Mouse (Mus musculus) myocyte (in vitro differentiated cells): ENCODE data around the gene Mogat2. TPM values are rescaled to one million over a fixed set of nuclear protein-coding genes. Genes with fewer than 3 reads are reported as not detected.

Source experiments
- H3K27me3 ChIP-seq: one replicate; pipeline ENCODE4 v1.6.1; 2011; ENCODE audit not compliant: control insufficient read depth, insufficient read depth, insufficient read length
- H3K36me3 ChIP-seq: one replicate; pipeline ENCODE4 v1.6.1; 2011; ENCODE audit not compliant: control insufficient read depth, insufficient read depth
- H3K4me2 ChIP-seq: one replicate; pipeline ENCODE4 v1.6.1; 2011; ENCODE audit warnings: low read depth, control low read depth
- H3K4me3 ChIP-seq: one replicate; pipeline ENCODE4 v1.5.1; 2011; ENCODE audit warnings: mild to moderate bottlenecking, control low read depth, moderate library complexity
- H3K79me2 ChIP-seq: one replicate; pipeline ENCODE4 v1.6.1; 2011; ENCODE audit not compliant: control insufficient read depth, insufficient read depth
- H3ac ChIP-seq: one replicate; pipeline ENCODE4 v1.6.1; 2011; ENCODE audit not compliant: control insufficient read depth, insufficient read length
- CEBPB ChIP-seq: IDR thresholded peaks from 2 replicates; pipeline ENCODE4 v1.6.1; 2011; ENCODE audit warnings: mild to moderate bottlenecking, moderate library complexity; ENCODE audit not compliant: poor library complexity, insufficient read depth, severe bottlenecking
- E2F4 ChIP-seq: IDR thresholded peaks from one replicate; pipeline ENCODE4 v1.6.1; 2011; ENCODE audit warnings: mild to moderate bottlenecking, control low read depth, moderate library complexity; ENCODE audit not compliant: insufficient read depth
- MAX ChIP-seq: IDR thresholded peaks from one replicate; pipeline ENCODE4 v1.6.1; 2011; ENCODE audit warnings: low read depth, mild to moderate bottlenecking, control low read depth
- MYOD1 ChIP-seq, 3 experiments: IDR thresholded peaks; one replicate each; pipeline ENCODE4 v1.6.1; 2011; ENCODE audit warnings: control low read depth in 2 of 3, low read depth in 2 of 3, mild to moderate bottlenecking in 2 of 3, moderate library complexity in 1 of 3; ENCODE audit not compliant: insufficient read length in 2 of 3, control insufficient read depth in 1 of 3
- MYOG ChIP-seq, 3 experiments: IDR thresholded peaks; one replicate each; pipeline ENCODE4 v1.6.1; 2011; ENCODE audit warnings: control low read depth in 2 of 3, low read depth in 2 of 3, mild to moderate bottlenecking in 2 of 3; ENCODE audit not compliant: insufficient read length in 2 of 3, control insufficient read depth in 1 of 3, insufficient read depth in 1 of 3
- POLR2A ChIP-seq: IDR thresholded peaks from one replicate; pipeline ENCODE4 v1.6.1; 2011; ENCODE audit warnings: low read depth, mild to moderate bottlenecking, control low read depth, moderate library complexity; ENCODE audit not compliant: insufficient read length
- POLR2AphosphoS2 ChIP-seq: IDR thresholded peaks from one replicate; pipeline ENCODE4 v1.6.1; 2011; ENCODE audit warnings: low read depth, control low read depth; ENCODE audit not compliant: insufficient read length
- REST ChIP-seq: IDR thresholded peaks from one replicate; pipeline ENCODE4 v1.6.1; 2011; ENCODE audit warnings: mild to moderate bottlenecking, control low read depth, moderate library complexity; ENCODE audit not compliant: insufficient read depth, insufficient read length
- SRF ChIP-seq: IDR thresholded peaks from one replicate; pipeline ENCODE4 v1.6.1; 2011; ENCODE audit warnings: low read depth; ENCODE audit not compliant: control insufficient read depth, insufficient read length
- TCF12 ChIP-seq: IDR thresholded peaks from one replicate; pipeline ENCODE4 v1.6.1; 2011; ENCODE audit warnings: mild to moderate bottlenecking, control low read depth; ENCODE audit not compliant: poor library complexity, insufficient read depth, severe bottlenecking
- TCF3 ChIP-seq: IDR thresholded peaks from one replicate; pipeline ENCODE4 v1.6.1; 2011; ENCODE audit warnings: low read depth, control low read depth; ENCODE audit not compliant: insufficient read length
- USF1 ChIP-seq: IDR thresholded peaks from one replicate; pipeline ENCODE4 v1.6.1; 2011; ENCODE audit warnings: low read depth, mild to moderate bottlenecking, control low read depth, moderate library complexity
- polyA plus RNA-seq: library from polyadenylated mRNA; unstranded; fragments of >200 nt; fragmentation: generic; extraction: Trizol; gene quantifications from one replicate; pipeline ENCODE4 v1.2.1, GENCODE M21; 2012; ENCODE audit warnings: missing spikeins

Mogat2 gene
- polyA plus RNA-seq, 1 experiment = 1.9 TPM

DNA sequence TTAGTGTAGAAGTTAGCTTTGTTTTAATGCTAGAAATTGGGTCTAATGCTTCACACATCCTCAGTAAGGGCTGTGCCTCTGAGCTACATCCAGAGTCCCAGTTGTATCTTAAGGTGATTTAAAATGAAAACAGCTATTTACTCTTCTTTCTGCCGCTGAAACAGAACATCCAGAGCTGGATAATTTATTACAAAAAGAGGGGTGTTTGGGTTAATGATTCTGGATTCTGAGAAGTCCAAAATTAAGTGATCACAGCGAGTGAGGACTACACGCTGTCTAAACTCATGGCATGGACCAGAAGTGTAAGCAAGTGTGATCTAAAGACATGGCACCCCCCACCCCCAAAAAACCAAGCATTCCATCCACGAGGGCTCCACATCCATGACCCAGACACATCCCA, 44.5 kb downstream of the Mogat2 start:
- no peaks in the 10 kb centered on the region for H3K79me2 ChIP-seq
- H3K36me3 ChIP-seq = no peaks in the 10 kb centered on the region
- H3K27me3 ChIP-seq = peaks cover 4% of the 10 kb centered on the region
- H3K4me2 ChIP-seq = no peak overlapping the region
- no peak for TF ChIP-seq SRF
- TF ChIP-seq USF1 = no peak
- TF ChIP-seq REST = no peak
- TF ChIP-seq CEBPB = no peak
- TF ChIP-seq POLR2A = no peak
- no peak overlapping the region for H3ac ChIP-seq
- H3K4me3 ChIP-seq = no peak overlapping the region

DNA sequence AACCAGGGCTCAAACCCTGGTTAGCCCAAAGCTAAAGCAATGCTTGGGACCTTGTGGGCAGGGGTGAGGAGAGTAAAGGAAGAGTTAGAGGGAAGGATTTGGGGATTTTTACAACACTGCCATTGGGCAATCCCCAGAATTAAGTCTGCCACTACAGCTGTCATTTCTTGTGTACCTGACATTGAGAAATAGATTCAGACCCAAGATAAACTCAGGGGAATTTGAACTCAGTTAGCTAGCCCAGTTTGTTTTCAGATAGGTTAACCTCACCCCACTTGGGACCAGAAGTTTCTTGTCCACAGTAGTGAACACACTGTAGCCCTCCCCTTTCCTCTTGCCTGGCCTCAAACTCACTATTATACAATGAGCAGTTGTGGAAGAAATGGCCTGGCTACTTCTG, 47.0 kb downstream of the Mogat2 start:
- Histone ChIP-seq H3K4me3 (no peak overlapping the region), H3ac (no peak overlapping the region), H3K4me2 (no peak overlapping the region), H3K27me3 (peaks cover 4% of the 10 kb centered on the region), H3K79me2 (no peaks in the 10 kb centered on the region), H3K36me3 (no peaks in the 10 kb centered on the region)
- TF ChIP-seq POLR2AphosphoS2 (no peak), POLR2A (no peak), TCF3 (no peak), TCF12 (no peak), USF1 (no peak)

DNA sequence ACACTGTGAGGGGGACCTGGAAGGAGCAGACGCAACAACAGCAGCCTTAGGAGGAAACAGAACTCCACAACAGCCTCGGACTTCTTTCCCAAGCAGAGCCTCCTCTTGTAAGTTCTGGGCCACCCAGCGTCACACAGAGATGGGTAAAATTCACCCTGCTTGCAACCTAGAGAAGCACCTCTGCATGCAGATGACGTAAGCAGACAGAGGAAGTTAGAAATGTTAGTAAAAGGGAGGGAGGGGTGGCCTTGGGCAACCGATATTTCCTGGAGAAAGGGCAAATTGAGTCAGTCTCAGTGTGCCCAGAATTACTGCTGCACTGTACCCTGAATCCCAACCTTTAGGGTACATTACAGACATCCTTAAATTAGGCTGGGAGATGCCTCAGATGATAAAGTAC, 48.5 kb downstream of the Mogat2 start:
- H3ac ChIP-seq = no peak overlapping the region
- H3K36me3 ChIP-seq = no peaks in the 10 kb centered on the region
- H3K4me2 ChIP-seq = no peak overlapping the region
- no peak for TF ChIP-seq CEBPB
- no peak for TF ChIP-seq TCF3
- TF ChIP-seq REST = no peak
- TF ChIP-seq MAX = no peak
- no peak for TF ChIP-seq MYOG (IDR thresholded peaks at IDR 0.05; ENCODE audit: control insufficient read depth in 1 of 3, insufficient read depth in 1 of 3, insufficient read length in 2 of 3, low read depth in 2 of 3)
- TF ChIP-seq MYOD1 (IDR thresholded peaks at IDR 0.05; ENCODE audit: control insufficient read depth in 1 of 3, insufficient read length in 2 of 3, low read depth in 2 of 3) = no peak
- no peak for TF ChIP-seq SRF
- no peak for TF ChIP-seq TCF12
- TF ChIP-seq E2F4 = no peak
- no peak for TF ChIP-seq POLR2A
- H3K27me3 ChIP-seq = peaks cover 4% of the 10 kb centered on the region
- no peak overlapping the region for H3K4me3 ChIP-seq
- H3K79me2 ChIP-seq = no peaks in the 10 kb centered on the region

DNA sequence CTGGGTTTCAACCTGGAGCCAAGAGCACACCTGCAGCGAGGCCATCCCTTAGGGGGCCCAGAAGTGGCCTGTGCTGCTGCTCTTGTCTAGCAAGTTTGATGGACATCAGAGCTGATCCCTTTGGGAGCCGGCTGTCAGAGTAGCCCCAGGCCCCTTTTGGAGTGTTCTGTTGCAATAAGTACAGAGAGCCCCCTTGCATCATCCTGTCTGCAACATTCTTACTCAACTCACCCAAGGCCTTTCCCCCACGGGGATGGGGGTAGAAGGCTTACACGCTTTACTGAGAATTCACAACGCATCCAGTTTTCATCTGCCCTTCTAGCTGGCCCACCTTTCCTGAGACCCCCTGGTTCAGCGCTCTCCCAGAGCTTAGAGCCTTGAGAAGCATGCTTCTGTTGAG, 49.8 kb downstream of the Mogat2 start:
- Histone ChIP-seq H3K4me2 (no peak overlapping the region), H3K36me3 (no peaks in the 10 kb centered on the region), H3ac (no peak overlapping the region), H3K4me3 (no peak overlapping the region), H3K27me3 (peaks cover 4% of the 10 kb centered on the region), H3K79me2 (no peaks in the 10 kb centered on the region)
- no peak for TF ChIP-seq E2F4
- TF ChIP-seq TCF12 = no peak

DNA sequence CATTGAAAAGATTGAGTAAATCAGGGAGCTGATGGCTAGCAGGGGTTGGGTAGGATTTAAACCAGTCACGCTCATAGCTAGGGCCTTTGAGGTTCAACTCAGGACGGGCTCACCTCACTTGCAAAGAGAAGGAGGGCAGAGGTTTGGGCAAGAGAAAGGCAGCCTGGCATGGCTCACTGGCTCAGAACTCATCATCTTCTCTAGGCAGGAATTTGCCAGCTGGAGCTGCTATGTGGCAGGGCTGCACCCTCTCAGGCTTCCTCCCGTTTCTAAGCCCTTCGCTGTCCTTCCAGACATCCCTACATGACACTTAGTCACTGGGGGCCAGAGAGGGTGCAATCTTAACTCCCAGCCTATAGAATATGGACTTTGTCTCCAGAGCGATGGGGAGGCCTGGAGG, 51.0 kb downstream of the Mogat2 start:
- H3K36me3 ChIP-seq = no peaks in the 10 kb centered on the region
- H3K79me2 ChIP-seq = no peaks in the 10 kb centered on the region
- no peak for TF ChIP-seq POLR2AphosphoS2
- no peak for TF ChIP-seq TCF12
- no peak for TF ChIP-seq MAX
- TF ChIP-seq REST = no peak
- TF ChIP-seq TCF3 = no peak
- no peak for TF ChIP-seq E2F4
- H3K4me2 ChIP-seq = no peak overlapping the region
- no peak overlapping the region for H3ac ChIP-seq
- no peaks in the 10 kb centered on the region for H3K27me3 ChIP-seq
- no peak overlapping the region for H3K4me3 ChIP-seq

DNA sequence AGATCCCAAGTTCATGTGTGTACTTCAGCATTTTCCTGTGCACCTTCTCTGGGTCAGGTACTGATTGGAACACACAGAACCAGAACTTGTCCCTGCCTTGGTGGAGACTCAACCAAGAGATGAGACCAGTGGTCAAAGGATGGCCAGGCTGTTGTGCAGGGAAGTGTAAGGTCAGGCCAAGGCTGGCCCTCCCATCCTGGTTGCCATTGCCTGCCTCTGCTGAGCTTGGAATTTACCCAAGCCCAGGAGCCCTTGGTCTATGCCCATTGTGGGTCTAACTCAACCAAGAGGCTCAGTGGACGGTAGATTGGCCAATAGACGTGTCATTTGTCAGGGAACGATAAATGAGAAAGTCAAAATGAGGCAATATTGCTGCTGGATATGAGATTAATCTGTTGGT, 53.0 kb downstream of the Mogat2 start:
- Histone ChIP-seq H3K79me2 (no peaks in the 10 kb centered on the region), H3K36me3 (no peaks in the 10 kb centered on the region), H3K4me3 (no peak overlapping the region), H3ac (no peak overlapping the region), H3K4me2 (no peak overlapping the region), H3K27me3 (no peaks in the 10 kb centered on the region)
- TF ChIP-seq POLR2A (no peak), CEBPB (no peak), MAX (no peak), TCF12 (no peak)
